Mouse (Mus musculus) testis, adult 2 months (tissue): Measurements from ENCODE around the gene Spic. TPM values are rescaled to one million over a fixed set of nuclear protein-coding genes. Genes with fewer than 3 reads are reported as not detected.

Source experiments
- H3K27ac ChIP-seq: fragments of 200-500 bp; 2 replicates; pipeline ENCODE4 v1.5.1; 2012; ENCODE audit warnings: low read depth, low read length; ENCODE audit not compliant: control insufficient read depth, insufficient read depth
- H3K27me3 ChIP-seq: fragments of 200-500 bp; 2 replicates; pipeline ENCODE4 v1.6.1; 2012; ENCODE audit warnings: mild to moderate bottlenecking, low read length, moderate library complexity; ENCODE audit not compliant: control insufficient read depth, insufficient read depth
- H3K36me3 ChIP-seq: fragments of 200-500 bp; 2 replicates; pipeline ENCODE4 v1.6.1; 2012; ENCODE audit warnings: mild to moderate bottlenecking, low read length; ENCODE audit not compliant: control insufficient read depth, insufficient read depth
- H3K4me1 ChIP-seq: fragments of 200-500 bp; 2 replicates; pipeline ENCODE4 v1.6.1; 2012; ENCODE audit warnings: low read length; ENCODE audit not compliant: control insufficient read depth, insufficient read depth
- H3K4me3 ChIP-seq: fragments of 200-500 bp; 2 replicates; pipeline ENCODE4 v1.5.1; 2012; ENCODE audit warnings: low read depth, mild to moderate bottlenecking, low read length, moderate library complexity, mixed read lengths; ENCODE audit not compliant: control insufficient read depth
- CTCF ChIP-seq: fragments of 200-500 bp; IDR thresholded peaks from 2 replicates; pipeline ENCODE4 v1.5.1; 2012; ENCODE audit warnings: low read depth, mild to moderate bottlenecking, inconsistent platforms, low read length, moderate library complexity; ENCODE audit not compliant: control insufficient read depth, insufficient read depth, insufficient replicate concordance
- POLR2A ChIP-seq: fragments of 200-500 bp; IDR thresholded peaks from 2 replicates; pipeline ENCODE4 v1.6.1; 2012; ENCODE audit warnings: low read depth, mild to moderate bottlenecking, inconsistent platforms, low read length, moderate library complexity; ENCODE audit not compliant: control insufficient read depth
- polyA plus RNA-seq: library from polyadenylated mRNA; depleted of rRNA; stranded (reverse); fragments of >200 nt; gene quantifications from 2 replicates; pipeline ENCODE4 v1.2.3, GENCODE M21; 2012; rRNA removed

The Spic gene
- polyA plus RNA-seq, 1 experiment: not detected

GRCm38 (mm10) chr10:88630663-88631329 lies 54.0 kb downstream of the Spic start:
- no peaks in the 10 kb centered on the region for H3K27me3 ChIP-seq
- H3K4me3 ChIP-seq: no peak overlapping the region
- TF ChIP-seq POLR2A: no peak
- TF ChIP-seq CTCF: no peak
- H3K36me3 ChIP-seq: no peaks in the 10 kb centered on the region
- no peak overlapping the region for H3K27ac ChIP-seq
- H3K4me1 ChIP-seq: peaks cover 4% of the 10 kb centered on the region

GRCm38 (mm10) chr10:88627052-88627451 lies 57.8 kb downstream of the Spic start:
- Histone ChIP-seq H3K27me3 (no peaks in the 10 kb centered on the region), H3K4me3 (no peak overlapping the region; the same call in 1 of the 2 replicates), H3K4me1 (peaks cover 4% of the 10 kb centered on the region), H3K27ac (no peak overlapping the region), H3K36me3 (no peaks in the 10 kb centered on the region)
- TF ChIP-seq CTCF (no peak), POLR2A (no peak)

GRCm38 (mm10) chr10:88626176-88626575 lies 58.6 kb downstream of the Spic start:
- Histone ChIP-seq H3K4me3 (no peak overlapping the region), H3K27me3 (no peaks in the 10 kb centered on the region), H3K27ac (no peak overlapping the region), H3K4me1 (peaks cover 4% of the 10 kb centered on the region), H3K36me3 (no peaks in the 10 kb centered on the region)
- TF ChIP-seq POLR2A (no peak), CTCF (no peak)

Other genes starting within 250 kb of the Spic start
- 12.5 and 17.1 TPM in 2 replicates for gene Sycp3, start 225.4 kb downstream of the Spic start, polyA plus RNA-seq
- 81.1 and 82.5 TPM in 2 replicates for gene Chpt1, start 180.9 kb downstream of the Spic start, polyA plus RNA-seq
- gene Mybpc1, start 79.9 kb downstream of the Spic start, polyA plus RNA-seq: 2.1 TPM in 2 replicates
- 28.9 and 32.6 TPM in 2 replicates for gene Arl1, start 45.8 kb upstream of the Spic start, polyA plus RNA-seq
- 4.9 and 6.1 TPM in 2 replicates for gene Utp20, start 141.8 kb upstream of the Spic start, polyA plus RNA-seq
- gene Slc5a8, start 201.0 kb upstream of the Spic start, polyA plus RNA-seq: 0.02 TPM in 1 of 2 replicates, not detected in the other